Mouse (Mus musculus) intestine, embryonic 15.5 days (tissue): ENCODE data around the gene Srcin1. TPM values are rescaled to one million over a fixed set of nuclear protein-coding genes. Genes with fewer than 3 reads are reported as not detected.

ENCODE experiments used
- ATAC-seq: fragments of 200-750 bp; cut with Nextera tagmentation; 2 replicates; pipeline ENCODE4 v1.8.0; 2017; ENCODE audit warnings: moderate TSS enrichment, moderate library complexity
- H3K27ac ChIP-seq: fragments of 300-500 bp; sonication (generic); 2 replicates; pipeline ENCODE4 v1.5.1; 2015; ENCODE audit warnings: mild to moderate bottlenecking, inconsistent platforms
- H3K27me3 ChIP-seq: fragments of 300-500 bp; sonication (generic); replicated peaks from 2 replicates; pipeline ENCODE4 v1.6.1; 2015; ENCODE audit warnings: inconsistent platforms
- H3K36me3 ChIP-seq: fragments of 300-500 bp; sonication (generic); 2 replicates; pipeline ENCODE4 v1.6.1; 2015; ENCODE audit warnings: inconsistent platforms
- H3K4me1 ChIP-seq: fragments of 300-500 bp; sonication (generic); replicated peaks from 2 replicates; pipeline ENCODE4 v1.6.1; 2015; ENCODE audit warnings: inconsistent platforms
- H3K4me2 ChIP-seq: fragments of 300-500 bp; sonication (generic); replicated peaks from 2 replicates; pipeline ENCODE4 v1.6.1; 2015; ENCODE audit warnings: mild to moderate bottlenecking, inconsistent platforms
- H3K4me3 ChIP-seq: fragments of 300-500 bp; sonication (generic); replicated peaks from 2 replicates; pipeline ENCODE4 v1.5.1; 2015; ENCODE audit warnings: inconsistent platforms
- H3K9ac ChIP-seq: fragments of 300-500 bp; sonication (generic); 2 replicates; pipeline ENCODE4 v1.6.1; 2015; ENCODE audit warnings: inconsistent platforms
- H3K9me3 ChIP-seq: fragments of 300-500 bp; sonication (generic); 2 replicates; pipeline ENCODE4 v1.6.1; 2016; ENCODE audit warnings: inconsistent platforms
- WGBS: fragments of 180-500 bp; shearing (Covaris S2); methylation state at CpG from one replicate; pipeline ENCODE4 v1.1.7; 2015; 5-methylcytosine and 5-hydroxymethylcytosine counted together
- polyA plus RNA-seq: library from polyadenylated mRNA; unstranded; fragments of >200 nt; fragmentation: Nextera tagmentation; extraction: Ambion mirVana; gene quantifications from 2 replicates; pipeline ENCODE4 v1.2.1, GENCODE M21; 2015

Gene Srcin1
- polyA plus RNA-seq, 1 experiment from 2014 or later = 0.25 TPM

- H3K4me3 ChIP-seq = no peak overlapping the region
- ATAC-seq = no peak
- H3K36me3 ChIP-seq = no peaks in the 10 kb centered on the region
- no peak overlapping the region for H3K4me2 ChIP-seq
- H3K27me3 ChIP-seq = no peaks in the 10 kb centered on the region
- peaks cover 12% of the 10 kb centered on the region for H3K4me1 ChIP-seq
- no peak overlapping the region for H3K27ac ChIP-seq
- 5% methylated on average over 1 of the region's 1 CpGs for WGBS
- no peak overlapping the region for H3K9ac ChIP-seq
- H3K9me3 ChIP-seq = no peaks in the 10 kb centered on the region
These were observed 52.1 kb downstream of the Srcin1 start for GRCm38 (mm10) chr11:97523827-97524261.

- 80% methylated on average over 14 of the region's 14 CpGs for WGBS
These were observed 52.9 kb downstream of the Srcin1 start for GRCm38 (mm10) chr11:97523107-97523506.

GRCm38 (mm10) chr11:97521741-97522474 lies 54.1 kb downstream of the Srcin1 start:
- no peak for ATAC-seq
- H3K9ac ChIP-seq = no peak overlapping the region
- peaks cover 12% of the 10 kb centered on the region for H3K4me1 ChIP-seq
- H3K36me3 ChIP-seq = no peaks in the 10 kb centered on the region
- H3K27ac ChIP-seq = no peak overlapping the region
- no peak overlapping the region for H3K4me2 ChIP-seq
- WGBS = 81% methylated on average over 29 of the region's 29 CpGs
- H3K27me3 ChIP-seq = no peaks in the 10 kb centered on the region
- H3K9me3 ChIP-seq = no peaks in the 10 kb centered on the region
- no peak overlapping the region for H3K4me3 ChIP-seq

More at GRCm38 (mm10) chr11:97523107-97523506, 52.9 kb downstream of the Srcin1 start:
- no peaks in the 10 kb centered on the region for H3K27me3 ChIP-seq
- H3K27ac ChIP-seq = no peak overlapping the region
- no peaks in the 10 kb centered on the region for H3K36me3 ChIP-seq
- no peak overlapping the region for H3K9ac ChIP-seq
- no peak overlapping the region for H3K4me3 ChIP-seq
- no peaks in the 10 kb centered on the region for H3K9me3 ChIP-seq
- H3K4me2 ChIP-seq = no peak overlapping the region
- no peak for ATAC-seq
- H3K4me1 ChIP-seq = peaks cover 12% of the 10 kb centered on the region

GRCm38 (mm10) chr11:97520541-97520940 lies 55.4 kb downstream of the Srcin1 start:
- Histone ChIP-seq H3K4me3 (no peak overlapping the region), H3K27ac (no peak overlapping the region), H3K4me2 (no peak overlapping the region), H3K4me1 (peaks cover 12% of the 10 kb centered on the region), H3K9ac (no peak overlapping the region), H3K9me3 (no peaks in the 10 kb centered on the region), H3K27me3 (no peaks in the 10 kb centered on the region), H3K36me3 (no peaks in the 10 kb centered on the region)
- WGBS = 91% methylated on average over 7 of the region's 7 CpGs
- ATAC-seq = no peak

GRCm38 (mm10) chr11:97513066-97513465 lies 62.9 kb downstream of the Srcin1 start:
- Histone ChIP-seq H3K4me1 (0 out of 2 replicates have a peak, but pooled peaks cover 5% of the 10 kb centered on the region), H3K4me2 (no peak overlapping the region), H3K27ac (no peak overlapping the region), H3K36me3 (no peaks in the 10 kb centered on the region), H3K4me3 (no peak overlapping the region), H3K9ac (no peak overlapping the region), H3K27me3 (no peaks in the 10 kb centered on the region), H3K9me3 (no peaks in the 10 kb centered on the region)
- 93% methylated on average over 3 of the region's 3 CpGs for WGBS
- no peak for ATAC-seq

- Histone ChIP-seq H3K27ac (no peak overlapping the region), H3K4me2 (no peak overlapping the region), H3K27me3 (no peaks in the 10 kb centered on the region), H3K4me3 (no peak overlapping the region), H3K4me1 (0 out of 2 replicates have a peak, but pooled peaks cover 5% of the 10 kb centered on the region), H3K9ac (no peak overlapping the region), H3K9me3 (no peaks in the 10 kb centered on the region), H3K36me3 (no peaks in the 10 kb centered on the region)
- 74% methylated on average over 6 of the region's 6 CpGs for WGBS
- no peak for ATAC-seq
These were observed 63.5 kb downstream of the Srcin1 start for GRCm38 (mm10) chr11:97512511-97512910.

GRCm38 (mm10) chr11:97511661-97512369 lies 64.2 kb downstream of the Srcin1 start:
- 0 out of 2 replicates have a peak, but pooled peaks cover 5% of the 10 kb centered on the region for H3K4me1 ChIP-seq
- 0 out of 2 replicates have a peak overlapping the region, but pooled peaks have one; percentile 2 for H3K4me2 ChIP-seq
- no peak overlapping the region for H3K9ac ChIP-seq
- no peak overlapping the region for H3K4me3 ChIP-seq
- H3K27ac ChIP-seq = 0 out of 2 replicates have a peak overlapping the region, but pooled peaks have one; percentile 4
- WGBS = 49% methylated on average over 13 of the region's 13 CpGs
- H3K27me3 ChIP-seq = no peaks in the 10 kb centered on the region
- H3K9me3 ChIP-seq = no peaks in the 10 kb centered on the region
- 0 out of 2 replicates have a peak, but pooled peaks have one; percentile 25 for ATAC-seq
- no peaks in the 10 kb centered on the region for H3K36me3 ChIP-seq

GRCm38 (mm10) chr11:97510966-97511660 lies 64.9 kb downstream of the Srcin1 start:
- 0 out of 2 replicates have a peak overlapping the region, but pooled peaks have one; percentile 2 for H3K4me2 ChIP-seq
- no peaks in the 10 kb centered on the region for H3K36me3 ChIP-seq
- 40% methylated on average over 10 of the region's 10 CpGs for WGBS
- no peak overlapping the region for H3K4me3 ChIP-seq
- H3K27me3 ChIP-seq = no peaks in the 10 kb centered on the region
- H3K9ac ChIP-seq = no peak overlapping the region
- no peak overlapping the region for H3K27ac ChIP-seq
- peak; percentile 47; the same call in 1 of the 2 replicates for ATAC-seq
- no peaks in the 10 kb centered on the region for H3K9me3 ChIP-seq
- 0 out of 2 replicates have a peak, but pooled peaks cover 5% of the 10 kb centered on the region for H3K4me1 ChIP-seq

GRCm38 (mm10) chr11:97509715-97510485 lies 66.1 kb downstream of the Srcin1 start:
- no peaks in the 10 kb centered on the region for H3K9me3 ChIP-seq
- H3K9ac ChIP-seq = no peak overlapping the region
- H3K27ac ChIP-seq = no peak overlapping the region
- H3K27me3 ChIP-seq = 0 out of 2 replicates have a peak, but pooled peaks cover 4% of the 10 kb centered on the region
- 0 out of 2 replicates have a peak, but pooled peaks cover 5% of the 10 kb centered on the region for H3K4me1 ChIP-seq
- no peaks in the 10 kb centered on the region for H3K36me3 ChIP-seq
- no peak for ATAC-seq
- no peak overlapping the region for H3K4me2 ChIP-seq
- H3K4me3 ChIP-seq = no peak overlapping the region
- 71% methylated on average over 24 of the region's 24 CpGs for WGBS

- WGBS = 41% methylated on average over 5 of the region's 5 CpGs
- H3K9me3 ChIP-seq = no peaks in the 10 kb centered on the region
- H3K9ac ChIP-seq = no peak overlapping the region
- 0 out of 2 replicates have a peak, but pooled peaks cover 4% of the 10 kb centered on the region for H3K27me3 ChIP-seq
- ATAC-seq = no peak
- H3K36me3 ChIP-seq = no peaks in the 10 kb centered on the region
- no peak overlapping the region for H3K27ac ChIP-seq
- no peak overlapping the region for H3K4me3 ChIP-seq
- H3K4me1 ChIP-seq = 0 out of 2 replicates have a peak, but pooled peaks cover 5% of the 10 kb centered on the region
- no peak overlapping the region for H3K4me2 ChIP-seq
These were observed 66.9 kb downstream of the Srcin1 start for GRCm38 (mm10) chr11:97509058-97509457.

GRCm38 (mm10) chr11:97508198-97508597 lies 67.8 kb downstream of the Srcin1 start:
- no peak overlapping the region for H3K9ac ChIP-seq
- WGBS = 70% methylated on average over 3 of the region's 3 CpGs
- no peak for ATAC-seq
- no peak overlapping the region for H3K4me2 ChIP-seq
- 0 out of 2 replicates have a peak, but pooled peaks cover 4% of the 10 kb centered on the region for H3K27me3 ChIP-seq
- H3K27ac ChIP-seq = no peak overlapping the region
- H3K36me3 ChIP-seq = no peaks in the 10 kb centered on the region
- H3K4me1 ChIP-seq = 0 out of 2 replicates have a peak, but pooled peaks cover 5% of the 10 kb centered on the region
- H3K4me3 ChIP-seq = no peak overlapping the region
- no peaks in the 10 kb centered on the region for H3K9me3 ChIP-seq
